Mouse (Mus musculus): ENCODE data around the gene Ggt1. TPM values are rescaled to one million over a fixed set of nuclear protein-coding genes. Genes with fewer than 3 reads are reported as not detected.

The Ggt1 gene
- polyA plus RNA-seq, 1 experiment from 2014 or later = 1.1 TPM

DNA sequence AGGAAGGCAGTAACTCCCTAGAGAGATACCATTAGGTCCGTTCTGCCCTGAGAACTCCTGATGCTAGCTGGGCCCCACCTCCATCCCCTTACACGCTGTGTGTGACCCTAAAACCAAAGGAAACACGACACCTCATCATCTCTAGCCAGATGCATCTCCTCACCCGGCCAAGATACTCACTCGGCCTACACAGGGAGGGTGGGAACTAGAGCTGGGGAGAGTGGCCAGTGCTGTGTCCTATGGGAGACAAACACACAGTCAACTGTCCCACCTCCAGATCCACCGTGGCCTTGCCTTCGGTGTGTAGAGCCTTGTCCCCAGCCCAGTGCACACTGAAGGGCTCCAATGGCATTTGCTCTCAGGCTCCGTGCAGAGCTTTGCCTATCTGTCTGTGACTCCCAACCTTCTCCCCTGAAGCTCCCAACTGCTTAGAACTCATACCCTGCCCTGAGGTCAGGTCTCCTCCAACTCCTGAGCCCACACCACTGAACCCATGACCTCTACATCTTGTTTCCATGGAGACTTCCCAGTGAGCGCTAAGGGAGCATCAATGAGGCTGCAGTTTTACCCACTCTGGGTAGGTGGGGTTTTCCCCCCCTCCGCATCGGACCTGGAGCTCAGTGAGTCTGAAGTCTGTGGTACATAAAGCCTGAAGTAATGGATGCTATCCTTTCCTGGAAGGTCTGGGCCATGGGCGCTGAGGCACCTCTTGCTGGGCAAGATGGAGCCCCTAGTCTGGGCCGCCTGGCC, 8.5 kb upstream of the Ggt1 start:
- no peaks in the 10 kb centered on the region for H3K9me3 ChIP-seq (replicated peaks)
- no peak overlapping the region for H3K27ac ChIP-seq
- no peak overlapping the region for H3K4me2 ChIP-seq
- peaks cover 34% of the 10 kb centered on the region for H3K4me1 ChIP-seq
- WGBS = 75% methylated on average over 13 of the region's 13 CpGs
- no peak overlapping the region for H3K4me3 ChIP-seq
- peaks cover 16% of the 10 kb centered on the region for H3K36me3 ChIP-seq (ENCODE audit: poor library complexity, severe bottlenecking)
- ATAC-seq = no peak
- H3K27me3 ChIP-seq = no peaks in the 10 kb centered on the region
- H3K9ac ChIP-seq = no peak overlapping the region

DNA sequence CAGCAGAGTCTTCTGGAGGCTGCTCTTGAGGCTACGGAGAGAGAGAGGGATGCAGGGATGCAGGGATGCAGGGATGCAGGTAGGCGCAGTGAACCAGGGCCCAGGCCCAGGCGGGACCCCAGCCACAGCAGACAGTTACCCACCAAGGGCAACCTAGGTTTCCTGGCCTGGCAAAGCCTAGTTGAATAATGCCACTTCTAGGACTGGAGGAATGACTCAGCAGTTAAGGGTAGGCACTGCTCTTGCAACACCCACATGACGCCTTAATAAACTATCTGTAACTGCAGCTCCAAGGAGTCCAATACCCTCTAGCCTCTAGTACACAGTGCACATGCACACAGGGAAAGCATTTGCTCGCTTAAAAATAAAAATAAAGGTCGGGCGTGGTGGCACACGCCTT, 7.3 kb upstream of the Ggt1 start:
- no peaks in the 10 kb centered on the region for H3K9me3 ChIP-seq (replicated peaks)
- H3K4me2 ChIP-seq = no peak overlapping the region
- H3K27ac ChIP-seq = no peak overlapping the region
- no peak overlapping the region for H3K9ac ChIP-seq
- WGBS = 90% methylated on average over 8 of the region's 8 CpGs
- no peak for ATAC-seq
- peaks cover 39% of the 10 kb centered on the region for H3K4me1 ChIP-seq
- peaks cover 16% of the 10 kb centered on the region for H3K36me3 ChIP-seq (ENCODE audit: poor library complexity, severe bottlenecking)
- H3K4me3 ChIP-seq = no peak overlapping the region
- no peaks in the 10 kb centered on the region for H3K27me3 ChIP-seq

DNA sequence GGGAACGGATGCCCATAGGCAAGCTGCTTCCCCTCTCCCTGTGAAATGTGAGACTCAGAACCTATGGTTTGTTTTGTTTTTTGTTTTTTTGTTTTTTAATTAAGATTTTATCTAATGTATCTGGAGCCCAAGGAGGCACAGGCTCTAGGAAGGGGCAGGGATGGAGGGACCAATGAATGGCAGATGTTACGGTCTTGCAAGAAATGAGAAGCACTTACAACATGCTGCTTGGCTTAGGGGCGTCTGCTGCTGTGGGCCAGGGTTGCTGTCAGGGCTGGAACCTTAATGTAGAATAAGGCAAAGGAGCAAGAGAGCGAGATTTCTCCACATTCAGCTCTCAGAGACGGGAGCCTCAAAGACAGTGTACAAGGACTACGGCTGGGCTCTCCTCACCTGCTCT, 5.8 kb upstream of the Ggt1 start:
- H3K36me3 ChIP-seq (ENCODE audit: poor library complexity, severe bottlenecking) = peaks cover 16% of the 10 kb centered on the region
- H3K4me3 ChIP-seq = no peak overlapping the region
- H3K4me1 ChIP-seq = peaks cover 49% of the 10 kb centered on the region
- WGBS = 68% methylated on average over 6 of the region's 6 CpGs
- 0 out of 2 replicates have a peak overlapping the region, but pooled peaks have one; percentile 20 for H3K4me2 ChIP-seq
- no peak for ATAC-seq
- no peak overlapping the region for H3K9ac ChIP-seq
- H3K27me3 ChIP-seq = peaks cover 3% of the 10 kb centered on the region
- H3K27ac ChIP-seq = peak overlapping the region; percentile 69
- no peaks in the 10 kb centered on the region for H3K9me3 ChIP-seq (replicated peaks)

DNA sequence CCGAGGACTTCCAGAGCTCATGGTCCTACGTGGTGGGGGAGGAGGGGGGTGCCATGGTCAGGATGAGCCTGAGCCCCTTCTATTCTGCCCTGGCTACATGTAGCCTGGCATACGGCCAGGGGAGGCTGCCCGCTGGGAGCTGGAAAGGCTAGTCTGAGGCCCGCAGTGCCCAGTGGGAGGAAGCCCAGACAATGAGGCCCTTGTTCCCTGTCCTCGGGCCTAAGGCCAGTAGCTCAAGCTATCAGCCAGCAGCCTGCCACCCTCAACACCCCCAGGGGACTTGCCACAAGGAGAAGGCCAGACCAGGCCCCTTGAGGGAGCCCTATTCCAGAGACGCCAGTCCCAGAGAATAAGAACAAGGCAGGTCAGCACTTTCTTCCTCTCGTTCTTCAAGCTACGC, 5.4 kb upstream of the Ggt1 start:
- H3K9ac ChIP-seq = no peak overlapping the region
- 21% methylated on average over 9 of the region's 9 CpGs for WGBS

DNA sequence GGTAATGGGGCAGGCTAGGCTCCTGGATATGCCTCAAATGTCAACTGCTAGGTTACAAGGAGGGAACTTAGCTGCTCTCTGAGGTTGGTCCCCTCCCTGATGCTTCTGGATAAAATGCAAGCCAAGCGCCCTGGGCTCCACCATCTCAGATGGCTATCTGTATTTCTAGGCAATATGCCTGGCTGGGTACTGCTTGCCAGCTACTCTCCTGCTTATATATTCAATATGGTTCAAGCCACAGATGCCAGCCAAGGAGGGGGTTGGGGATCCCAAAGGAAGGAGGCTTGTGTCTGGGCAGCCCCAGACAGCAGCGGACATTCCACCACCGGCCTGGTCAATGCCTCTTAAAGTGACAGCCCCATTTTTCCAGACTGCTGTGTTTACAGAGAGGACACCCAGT, 2.9 kb upstream of the Ggt1 start:
- WGBS = 21% methylated on average over 3 of the region's 3 CpGs
- Histone ChIP-seq H3K9ac (peak overlapping the region; percentile 90), H3K4me3 (peak overlapping the region; percentile 64), H3K9me3 (replicated peaks) (no peaks in the 10 kb centered on the region), H3K27ac (peak overlapping the region; percentile 81), H3K27me3 (peaks cover 25% of the 10 kb centered on the region), H3K36me3 (ENCODE audit: poor library complexity, severe bottlenecking) (peaks cover 7% of the 10 kb centered on the region), H3K4me2 (peak overlapping the region; percentile 94), H3K4me1 (peaks cover 55% of the 10 kb centered on the region)
- ATAC-seq = peak; percentile 43

More for the DNA sequence above, 5.4 kb upstream of the Ggt1 start:
- H3K27ac ChIP-seq = peak overlapping the region; percentile 69
- H3K4me1 ChIP-seq = peaks cover 54% of the 10 kb centered on the region
- no peak overlapping the region for H3K4me3 ChIP-seq
- H3K9me3 ChIP-seq (replicated peaks) = no peaks in the 10 kb centered on the region
- H3K27me3 ChIP-seq = peaks cover 8% of the 10 kb centered on the region
- peak; percentile 75 for ATAC-seq
- H3K4me2 ChIP-seq = peak overlapping the region; percentile 20; the same call in 1 of the 2 replicates
- peaks cover 16% of the 10 kb centered on the region for H3K36me3 ChIP-seq (ENCODE audit: poor library complexity, severe bottlenecking)

DNA sequence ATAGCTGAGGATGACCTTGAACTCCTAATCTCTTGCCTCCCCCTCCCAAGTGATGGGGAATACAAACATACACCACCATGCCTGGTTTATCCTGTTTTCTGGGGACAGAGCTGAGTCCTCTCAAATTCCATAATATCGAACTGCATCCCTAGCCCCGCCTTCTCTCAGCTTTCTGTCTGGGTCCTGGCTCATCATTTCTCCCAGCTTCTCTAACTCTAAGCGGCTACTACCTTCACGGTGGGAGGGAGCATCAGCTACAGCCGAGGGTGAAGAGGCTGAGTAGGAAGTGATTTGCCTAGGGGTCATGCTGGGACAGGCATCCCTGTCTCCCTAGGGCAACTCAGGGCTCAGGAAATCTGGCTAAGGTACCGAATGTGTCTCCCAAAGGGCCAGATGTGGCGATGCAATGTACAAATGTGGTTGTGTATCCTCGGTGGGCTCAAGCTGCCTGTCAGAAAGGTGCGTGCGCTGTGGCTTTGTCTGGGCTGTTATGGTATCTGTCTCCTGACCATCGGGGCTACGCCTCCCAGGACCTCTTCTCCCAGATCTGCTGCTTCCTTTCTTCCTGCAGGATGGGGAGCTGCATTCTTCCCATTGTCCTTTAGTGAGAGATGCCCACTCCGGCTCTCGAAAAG, 2.2 kb upstream of the Ggt1 start:
- H3K27me3 ChIP-seq = peaks cover 30% of the 10 kb centered on the region
- 3% methylated on average over 14 of the region's 14 CpGs for WGBS
- H3K9me3 ChIP-seq (replicated peaks) = no peaks in the 10 kb centered on the region
- H3K27ac ChIP-seq = peak overlapping the region; percentile 81
- H3K4me1 ChIP-seq = peaks cover 55% of the 10 kb centered on the region
- peak overlapping the region; percentile 64 for H3K4me3 ChIP-seq
- ATAC-seq = peak; percentile 3; the same call in 1 of the 2 replicates
- peak overlapping the region; percentile 94 for H3K4me2 ChIP-seq
- peak overlapping the region; percentile 90 for H3K9ac ChIP-seq
- peaks cover under 1% of the 10 kb centered on the region; the same call in 1 of the 2 replicates for H3K36me3 ChIP-seq (ENCODE audit: poor library complexity, severe bottlenecking)

DNA sequence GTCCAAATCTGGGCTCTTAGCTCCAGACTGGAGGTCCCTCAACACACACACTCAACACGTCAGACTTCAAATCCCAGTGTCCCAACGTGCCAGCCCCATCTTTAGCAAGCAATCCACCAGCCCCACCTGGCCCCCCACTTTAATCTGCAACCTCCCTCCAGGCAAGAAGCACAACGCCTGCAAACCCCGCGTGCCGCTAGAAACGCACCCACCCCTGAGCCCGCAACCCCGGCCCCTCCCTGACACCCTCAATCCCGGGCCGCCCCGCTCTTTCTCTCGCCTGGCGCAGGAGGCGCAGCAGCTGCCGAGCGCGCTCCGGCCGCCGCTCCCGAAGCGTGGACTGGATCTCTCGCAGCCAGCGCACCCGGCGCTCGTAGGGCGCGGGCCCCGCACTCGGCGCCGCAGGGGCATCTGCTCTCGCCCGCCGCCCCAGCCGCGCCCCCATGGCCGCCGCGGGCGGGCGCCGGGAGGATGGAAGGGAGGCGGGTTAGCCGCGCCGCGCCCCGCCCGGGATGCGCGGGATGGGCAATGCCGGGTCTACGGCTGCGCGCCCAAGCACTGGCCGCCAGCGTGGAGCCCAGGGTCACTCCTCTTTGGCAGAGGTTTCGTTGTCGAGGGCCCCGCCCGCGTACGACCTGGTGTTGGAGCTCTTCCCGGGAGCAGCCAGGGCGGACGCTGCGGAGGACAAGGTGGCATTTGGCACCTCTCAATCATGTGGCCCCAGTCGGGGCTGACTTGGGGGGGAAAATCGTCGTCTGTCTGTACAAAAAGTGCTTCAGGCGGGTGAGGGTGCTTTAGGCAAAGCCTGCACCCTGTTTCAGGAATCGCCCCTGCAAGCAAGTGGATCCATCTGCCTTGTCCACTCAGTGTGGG, 1.5 kb upstream of the Ggt1 start, which contains the start of gene Lrrc75b:
Gene Lrrc75b, minus strand, starts transcription at position 655 of the 873 bp plus-strand sequence.
- ATAC-seq = peak; percentile 34
- peaks cover 34% of the 10 kb centered on the region for H3K27me3 ChIP-seq
- H3K4me2 ChIP-seq = peak within 1 kb of the TSS; percentile 94
- no peaks in the 10 kb centered on the region for H3K9me3 ChIP-seq (replicated peaks)
- H3K4me1 ChIP-seq = peaks cover 55% of the 10 kb centered on the region
- peak within 1 kb of the TSS; percentile 64 for H3K4me3 ChIP-seq
- H3K36me3 ChIP-seq (ENCODE audit: poor library complexity, severe bottlenecking) = no peaks in the 10 kb centered on the region
- WGBS = under 1% methylated on average over 68 of the region's 75 CpGs
- peak within 1 kb of the TSS; percentile 90 for H3K9ac ChIP-seq
- peak within 1 kb of the TSS; percentile 81 for H3K27ac ChIP-seq

DNA sequence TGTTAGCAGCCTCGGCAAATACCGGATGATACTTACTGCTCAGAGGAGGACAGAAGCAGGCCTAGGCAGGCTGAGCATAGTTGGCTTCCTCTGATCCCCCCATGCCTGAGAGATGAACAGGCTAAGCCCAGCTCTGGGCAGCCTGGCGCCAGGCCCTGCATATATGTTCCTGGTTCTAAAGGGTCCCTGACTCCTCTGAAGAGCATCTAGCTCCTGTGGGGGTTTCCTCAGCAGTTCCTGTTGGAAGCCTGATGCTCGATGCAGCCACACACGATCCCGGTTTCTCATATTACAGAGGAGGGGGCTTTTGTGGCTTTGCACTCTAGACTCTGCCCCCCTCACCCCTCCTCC, 880 bp upstream of the Ggt1 start:
- H3K36me3 ChIP-seq (ENCODE audit: poor library complexity, severe bottlenecking) = no peaks in the 10 kb centered on the region
- peak overlapping the region; percentile 64 for H3K4me3 ChIP-seq
- no peaks in the 10 kb centered on the region for H3K9me3 ChIP-seq (replicated peaks)
- peaks cover 34% of the 10 kb centered on the region for H3K27me3 ChIP-seq
- peak overlapping the region; percentile 94 for H3K4me2 ChIP-seq
- peaks cover 51% of the 10 kb centered on the region for H3K4me1 ChIP-seq
- 11% methylated on average over 6 of the region's 6 CpGs for WGBS
- ATAC-seq = 0 out of 2 replicates have a peak, but pooled peaks have one; percentile 3
- peak overlapping the region; percentile 90 for H3K9ac ChIP-seq
- peak overlapping the region; percentile 81 for H3K27ac ChIP-seq

DNA sequence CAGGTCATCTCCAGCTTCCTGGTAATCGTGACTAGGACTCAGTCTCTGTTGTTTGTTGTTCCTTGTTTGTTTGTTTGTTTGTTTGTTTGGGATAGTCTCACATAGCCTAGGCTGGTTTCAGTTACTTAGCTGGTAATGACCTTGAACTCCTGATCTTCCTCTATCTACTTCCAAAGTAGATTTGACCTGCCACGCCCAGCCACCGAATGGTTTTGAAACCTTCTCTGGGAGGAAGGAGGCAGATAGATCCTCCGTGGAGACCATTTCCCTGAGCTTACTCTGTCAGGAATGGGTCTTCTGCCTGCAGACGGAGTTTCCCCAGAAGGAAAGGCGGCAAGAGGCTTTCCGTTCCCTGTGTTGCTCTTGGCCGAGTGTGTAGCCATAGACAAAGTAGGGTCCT, 1.2 kb downstream of the Ggt1 start:
- peaks cover 34% of the 10 kb centered on the region for H3K27me3 ChIP-seq
- no peak for ATAC-seq
- no peak overlapping the region for H3K27ac ChIP-seq
- peaks cover 30% of the 10 kb centered on the region for H3K4me1 ChIP-seq
- H3K4me3 ChIP-seq = no peak overlapping the region
- WGBS = 83% methylated on average over 8 of the region's 8 CpGs
- no peak overlapping the region for H3K9ac ChIP-seq
- no peaks in the 10 kb centered on the region for H3K36me3 ChIP-seq (ENCODE audit: poor library complexity, severe bottlenecking)
- no peak overlapping the region for H3K4me2 ChIP-seq
- no peaks in the 10 kb centered on the region for H3K9me3 ChIP-seq (replicated peaks)

DNA sequence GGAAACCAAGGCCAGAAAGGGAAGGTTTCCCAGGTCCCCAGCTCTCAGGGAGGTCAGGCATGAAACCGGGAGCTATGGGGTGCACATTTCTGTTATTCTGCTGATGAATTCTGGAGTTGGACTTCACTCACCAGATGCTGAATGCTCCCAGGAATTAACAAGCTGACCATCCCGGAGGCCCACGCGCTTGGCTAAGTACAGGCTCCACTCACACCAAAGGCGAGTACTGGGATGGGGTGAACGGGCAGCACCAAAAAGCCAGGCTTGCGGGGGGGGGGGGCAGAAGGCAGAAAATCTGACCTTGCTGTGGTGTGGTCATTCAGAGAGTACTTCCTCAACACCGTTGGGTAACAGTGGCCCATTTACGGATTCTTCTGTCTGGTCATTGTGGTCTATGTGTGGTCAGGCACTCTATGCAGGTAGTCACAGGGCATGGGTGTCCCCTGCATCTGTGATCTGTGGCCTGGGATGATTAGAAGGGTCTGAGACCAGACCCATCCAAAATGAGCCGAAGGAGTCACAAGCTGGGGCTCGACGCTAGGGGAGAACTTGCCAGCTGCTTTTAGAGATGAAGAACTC, 3.4 kb downstream of the Ggt1 start:
- Histone ChIP-seq H3K27ac (no peak overlapping the region), H3K36me3 (ENCODE audit: poor library complexity, severe bottlenecking) (no peaks in the 10 kb centered on the region), H3K9me3 (replicated peaks) (no peaks in the 10 kb centered on the region), H3K4me1 (peaks cover 11% of the 10 kb centered on the region), H3K9ac (no peak overlapping the region), H3K27me3 (peaks cover 39% of the 10 kb centered on the region), H3K4me2 (no peak overlapping the region), H3K4me3 (no peak overlapping the region)
- WGBS = 91% methylated on average over 12 of the region's 12 CpGs
- ATAC-seq = no peak

DNA sequence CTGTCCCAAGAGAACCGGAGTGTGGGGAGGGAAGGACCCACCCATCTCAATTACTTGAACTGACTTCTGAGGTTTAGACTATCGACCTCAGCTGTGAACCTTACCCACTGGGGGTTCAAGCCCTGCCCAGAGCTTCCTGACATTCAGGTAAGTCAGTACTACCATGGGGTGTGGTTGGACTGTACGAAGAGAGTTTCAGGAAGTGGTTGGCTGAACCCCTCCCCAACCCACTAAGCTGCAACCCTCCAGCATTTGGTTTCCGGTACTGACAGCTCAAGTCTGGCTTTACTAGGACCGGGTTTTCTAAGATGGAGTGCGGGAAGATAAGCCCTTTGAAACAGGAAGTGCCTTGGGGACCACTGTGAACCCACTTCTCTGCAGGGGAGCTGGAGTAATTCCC, 4.0 kb downstream of the Ggt1 start:
- no peaks in the 10 kb centered on the region for H3K9me3 ChIP-seq (replicated peaks)
- ATAC-seq = no peak
- H3K4me2 ChIP-seq = no peak overlapping the region
- 74% methylated on average over 6 of the region's 6 CpGs for WGBS
- H3K27me3 ChIP-seq = peaks cover 36% of the 10 kb centered on the region
- no peak overlapping the region for H3K4me3 ChIP-seq
- no peak overlapping the region for H3K27ac ChIP-seq
- H3K36me3 ChIP-seq (ENCODE audit: poor library complexity, severe bottlenecking) = no peaks in the 10 kb centered on the region
- H3K4me1 ChIP-seq = peaks cover 7% of the 10 kb centered on the region
- no peak overlapping the region for H3K9ac ChIP-seq

Data from forebrain, embryonic 13.5 days (tissue).